Mouse (Mus musculus) brain, embryonic 14.5 days (tissue): ENCODE measurements around the gene Prkab1.

Experiments
- CTCF ChIP-seq: fragments of 200-500 bp; IDR thresholded peaks from 2 replicates; pipeline ENCODE4 v1.5.1; 2012; ENCODE audit warnings: inconsistent platforms, mild to moderate bottlenecking, moderate library complexity, borderline replicate concordance; ENCODE audit not compliant: insufficient read depth, insufficient read length; ENCODE audit errors: extremely low read depth
- POLR2A ChIP-seq: fragments of 200-500 bp; IDR thresholded peaks from 2 replicates; pipeline ENCODE4 v1.6.1; 2012; ENCODE audit warnings: mild to moderate bottlenecking, inconsistent platforms, borderline replicate concordance; ENCODE audit not compliant: poor library complexity, insufficient read depth, insufficient read length, severe bottlenecking; ENCODE audit errors: extremely low read depth

GRCm38 (mm10) chr5:116052826-116053225 lies 28.5 kb upstream of the Prkab1 start:
- TF ChIP-seq POLR2A: no peak
- TF ChIP-seq CTCF: no peak
